Mouse (Mus musculus): ENCODE measurements around the gene Cdhr3. TPM values are rescaled to one million over a fixed set of nuclear protein-coding genes. Genes with fewer than 3 reads are reported as not detected.

Gene Cdhr3
- total and polyA plus RNA-seq, 3 experiments = not detected

- Histone ChIP-seq H3K27me3 (ENCODE audit: control insufficient read depth in 1 of 2, insufficient read depth in 2 of 2, low read length in 2 of 2) (no peaks in the 10 kb centered on the region), H3K9me3 (replicated peaks; ENCODE audit: insufficient read depth, low read length) (no peaks in the 10 kb centered on the region), H3K79me2 (ENCODE audit: control insufficient read depth, insufficient read depth, low read length, poor library complexity) (no peaks in the 10 kb centered on the region), H3K36me3 (ENCODE audit: control insufficient read depth in 1 of 2, insufficient read depth in 2 of 2, low read length in 2 of 2) (no peaks in the 10 kb centered on the region), H3K27ac (ENCODE audit: control insufficient read depth, low read depth, low read length) (no peak overlapping the region), H3K9ac (ENCODE audit: control insufficient read depth, low read depth, low read length, poor library complexity, severe bottlenecking) (no peak overlapping the region), H3K4me1 (ENCODE audit: control insufficient read depth in 1 of 2, insufficient read depth in 2 of 2, low read length in 2 of 2) (no peaks in the 10 kb centered on the region), H3K4me3 (ENCODE audit: control insufficient read depth in 1 of 2, insufficient read depth in 1 of 2, low read depth in 2 of 2, low read length in 2 of 2) (no peak overlapping the region)
- peak; percentile 86 for DNase-seq (ENCODE audit: low read depth, low spot score)
- TF ChIP-seq MAX (IDR thresholded peaks at IDR 0.05; ENCODE audit: low read length) = 0 out of 2 replicates have a peak, but pooled peaks have one; percentile 31
- peak; percentile 99 for TF ChIP-seq RAD21 (IDR thresholded peaks at IDR 0.05; ENCODE audit: low read depth, low read length)
- TF ChIP-seq MXI1 (IDR thresholded peaks at IDR 0.05; ENCODE audit: low read depth, low read length) = peak; percentile 41; the same call in 1 of the 2 replicates
- no peak for TF ChIP-seq UBTF (IDR thresholded peaks at IDR 0.05; ENCODE audit: borderline replicate concordance, insufficient read depth, low read depth, low read length)
- TF ChIP-seq MEF2A (IDR thresholded peaks at IDR 0.05; ENCODE audit: extremely low read depth, insufficient replicate concordance, low read depth, low read length, poor library complexity, severe bottlenecking) = no peak
- TF ChIP-seq MAFK (IDR thresholded peaks at IDR 0.05; ENCODE audit: borderline replicate concordance, low read depth, low read length) = no peak
- TF ChIP-seq MYC (IDR thresholded peaks at IDR 0.05; ENCODE audit: low read depth, low read length) = peak; percentile 79; the same call in 1 of the 2 replicates
- peak; percentile 98 for TF ChIP-seq ZC3H11A (IDR thresholded peaks at IDR 0.05; ENCODE audit: low read depth, low read length)
- peak; percentile 99 for TF ChIP-seq SMC3 (IDR thresholded peaks at IDR 0.05; ENCODE audit: low read depth, low read length)
- peak; percentile 63 for TF ChIP-seq SIN3A (IDR thresholded peaks at IDR 0.05; ENCODE audit: low read length)
- TF ChIP-seq CTCF (IDR thresholded peaks at IDR 0.05 in 2 of 3, conservative IDR thresholded peaks at IDR 0.05 in 1 of 3; ENCODE audit: control insufficient read depth in 1 of 3, insufficient read depth in 1 of 3, low read depth in 2 of 3, low read length in 3 of 3, poor library complexity in 1 of 3, severe bottlenecking in 1 of 3) = peak; percentile 89 to 99 (median 90)
- no peak for TF ChIP-seq USF2 (IDR thresholded peaks at IDR 0.05; ENCODE audit: borderline replicate concordance in 1 of 2, insufficient read depth in 1 of 2, low read depth in 1 of 2, low read length in 2 of 2)
These were observed 65.6 kb downstream of the Cdhr3 start for GRCm38 (mm10) chr12:33027093-33027492.

- Histone ChIP-seq H3K79me2 (ENCODE audit: control insufficient read depth, insufficient read depth, low read length, poor library complexity) (no peaks in the 10 kb centered on the region), H3K36me3 (ENCODE audit: control insufficient read depth in 1 of 2, insufficient read depth in 2 of 2, low read length in 2 of 2) (no peaks in the 10 kb centered on the region), H3K9me3 (replicated peaks; ENCODE audit: insufficient read depth, low read length) (no peaks in the 10 kb centered on the region), H3K4me3 (ENCODE audit: control insufficient read depth in 1 of 2, insufficient read depth in 1 of 2, low read depth in 2 of 2, low read length in 2 of 2) (no peak overlapping the region), H3K27me3 (ENCODE audit: control insufficient read depth in 1 of 2, insufficient read depth in 2 of 2, low read length in 2 of 2) (no peaks in the 10 kb centered on the region), H3K9ac (ENCODE audit: control insufficient read depth, low read depth, low read length, poor library complexity, severe bottlenecking) (no peak overlapping the region), H3K4me1 (ENCODE audit: control insufficient read depth in 1 of 2, insufficient read depth in 2 of 2, low read length in 2 of 2) (no peaks in the 10 kb centered on the region), H3K27ac (ENCODE audit: control insufficient read depth, low read depth, low read length) (no peak overlapping the region)
- TF ChIP-seq NELFE (IDR thresholded peaks at IDR 0.05; ENCODE audit: low read depth, low read length) (no peak), USF1 (IDR thresholded peaks at IDR 0.05; ENCODE audit: low read depth, low read length) (no peak), GABPA (IDR thresholded peaks at IDR 0.05; ENCODE audit: low read depth, low read length) (no peak), POLR2A (IDR thresholded peaks at IDR 0.05; ENCODE audit: control insufficient read depth in 1 of 2, insufficient read depth in 1 of 2, low read depth in 1 of 2, low read length in 2 of 2, poor library complexity in 1 of 2) (no peak), ETS1 (IDR thresholded peaks at IDR 0.05; ENCODE audit: low read depth, low read length) (no peak), BHLHE40 (IDR thresholded peaks at IDR 0.05; ENCODE audit: borderline replicate concordance, low read depth, low read length) (no peak), TBP (IDR thresholded peaks at IDR 0.05; ENCODE audit: low read depth, low read length) (no peak), ZC3H11A (IDR thresholded peaks at IDR 0.05; ENCODE audit: low read depth, low read length) (no peak), HCFC1 (IDR thresholded peaks at IDR 0.05; ENCODE audit: low read depth, low read length) (no peak), MAFK (IDR thresholded peaks at IDR 0.05; ENCODE audit: borderline replicate concordance, low read depth, low read length) (no peak), EP300 (IDR thresholded peaks at IDR 0.05; ENCODE audit: low read depth in 1 of 2, low read length in 2 of 2) (no peak), MEF2A (IDR thresholded peaks at IDR 0.05; ENCODE audit: extremely low read depth, insufficient replicate concordance, low read depth, low read length, poor library complexity, severe bottlenecking) (no peak), POLR2AphosphoS2 (IDR thresholded peaks at IDR 0.05; ENCODE audit: low read length) (no peak), POLR2AphosphoS5 (IDR thresholded peaks at IDR 0.05; ENCODE audit: borderline replicate concordance, low read depth, low read length) (no peak), ZNF384 (IDR thresholded peaks at IDR 0.05; ENCODE audit: low read depth, low read length) (no peak), E2F4 (IDR thresholded peaks at IDR 0.05; ENCODE audit: borderline replicate concordance, low read depth, low read length) (no peak), MAZ (IDR thresholded peaks at IDR 0.05; ENCODE audit: low read depth, low read length) (no peak), ZKSCAN1 (IDR thresholded peaks at IDR 0.05; ENCODE audit: low read depth, low read length) (no peak)
- no peak for DNase-seq (ENCODE audit: low read depth, low spot score)
These were observed 68.2 kb downstream of the Cdhr3 start for GRCm38 (mm10) chr12:33024524-33024923.

Measured in MEL (cell line).